Mouse (Mus musculus): ENCODE data around the gene Spata4. TPM values are rescaled to one million over a fixed set of nuclear protein-coding genes. Genes with fewer than 3 reads are reported as not detected.
"Not testable (repeated sequence)": the region's sequence is repeated elsewhere in the genome, so short reads cannot be mapped to it uniquely, and the experiment has no call there.

Gene Spata4
- total RNA-seq (2021), result under 1 TPM in 1 of 2 experiments, not detected in 1; 0.43 TPM

- peak; percentile 10 to 43 for DNase-seq (ENCODE audit: extremely low spot score in 1 of 2, low spot score in 2 of 2)
- intact Hi-C loops (cut with DNase I), result no loop called here
Observed at GRCm38 (mm10) chr8:54600671-54601251, at the start of gene Spata4. TSS of gene Spata4 (plus strand) at chr8:54600781.

GRCm38 (mm10) chr8:54554921-54555320 is 45.7 kb upstream of the Spata4 start:
- intact Hi-C loops (cut with DNase I), result loop anchor here (5.0 kb wide), 1 partner anchor 37 kb away; no protein-coding TSS in a partner anchor
- no peak for DNase-seq (ENCODE audit: extremely low spot score in 1 of 2, low spot score in 2 of 2)

GRCm38 (mm10) chr8:54562137-54562536 is 38.4 kb upstream of the Spata4 start:
- intact Hi-C loops (cut with DNase I), result no loop called here
- no peak for DNase-seq (ENCODE audit: extremely low spot score in 1 of 2, low spot score in 2 of 2)

- intact Hi-C loops (cut with DNase I), result no loop called here
- DNase-seq (ENCODE audit: extremely low spot score in 1 of 2, low spot score in 2 of 2), result no peak
Observed at GRCm38 (mm10) chr8:54565181-54565580, 35.4 kb upstream of the Spata4 start.

GRCm38 (mm10) chr8:54565603-54566260 is 34.8 kb upstream of the Spata4 start:
- intact Hi-C loops (cut with DNase I), result no loop called here

GRCm38 (mm10) chr8:54567168-54567567 is 33.4 kb upstream of the Spata4 start:
- intact Hi-C loops (cut with DNase I), result no loop called here
- DNase-seq (ENCODE audit: extremely low spot score in 1 of 2, low spot score in 2 of 2), result no peak

More at GRCm38 (mm10) chr8:54565603-54566260, 34.8 kb upstream of the Spata4 start:
- DNase-seq (ENCODE audit: extremely low spot score in 1 of 2, low spot score in 2 of 2), result no peak

- peak in 1 of 2 experiments; percentile 23 for DNase-seq (ENCODE audit: extremely low spot score in 1 of 2, low spot score in 2 of 2)
- intact Hi-C loops (cut with DNase I), result no loop called here
Observed at GRCm38 (mm10) chr8:54570618-54571609, 29.7 kb upstream of the Spata4 start.

- DNase-seq (ENCODE audit: extremely low spot score in 1 of 2, low spot score in 2 of 2), result no peak
- intact Hi-C loops (cut with DNase I), result no loop called here
Observed at GRCm38 (mm10) chr8:54581436-54581835, 19.1 kb upstream of the Spata4 start.

- intact Hi-C loops (cut with DNase I), result no loop called here
- DNase-seq (ENCODE audit: extremely low spot score in 1 of 2, low spot score in 2 of 2), result no peak
Observed at GRCm38 (mm10) chr8:54582886-54583285, 17.7 kb upstream of the Spata4 start.

- no peak for DNase-seq (ENCODE audit: extremely low spot score in 1 of 2, low spot score in 2 of 2)
- intact Hi-C loops (cut with DNase I), result loop anchor here (5.0 kb wide), 1 partner anchor 37 kb away; no protein-coding TSS in a partner anchor
Observed at GRCm38 (mm10) chr8:54594634-54595033, 5.9 kb upstream of the Spata4 start.

- no peak for DNase-seq (ENCODE audit: extremely low spot score in 1 of 2, low spot score in 2 of 2)
- intact Hi-C loops (cut with DNase I), result no loop called here
Observed at GRCm38 (mm10) chr8:54596051-54596450, 4.5 kb upstream of the Spata4 start.

GRCm38 (mm10) chr8:54596940-54597339 is 3.6 kb upstream of the Spata4 start:
- intact Hi-C loops (cut with DNase I), result no loop called here
- peak; percentile 34 to 40 for DNase-seq (ENCODE audit: extremely low spot score in 1 of 2, low spot score in 2 of 2)

GRCm38 (mm10) chr8:54597386-54597785 is 3.2 kb upstream of the Spata4 start:
- no peak for DNase-seq (ENCODE audit: extremely low spot score in 1 of 2, low spot score in 2 of 2)
- intact Hi-C loops (cut with DNase I), result no loop called here

GRCm38 (mm10) chr8:54603440-54603839 is 2.9 kb downstream of the Spata4 start:
- intact Hi-C loops (cut with DNase I), result no loop called here
- DNase-seq (ENCODE audit: extremely low spot score in 1 of 2, low spot score in 2 of 2), result no peak

- intact Hi-C loops (cut with DNase I), result no loop called here
- DNase-seq (ENCODE audit: extremely low spot score in 1 of 2, low spot score in 2 of 2), result no peak
Observed at GRCm38 (mm10) chr8:54609336-54609735, 8.8 kb downstream of the Spata4 start.

- intact Hi-C loops (cut with DNase I), result no loop called here
- no peak for DNase-seq (ENCODE audit: extremely low spot score in 1 of 2, low spot score in 2 of 2)
Observed at GRCm38 (mm10) chr8:54610238-54610637, 9.7 kb downstream of the Spata4 start.

- intact Hi-C loops (cut with DNase I), result not testable (repeated sequence)
Observed at GRCm38 (mm10) chr8:54616710-54617109, 16.1 kb downstream of the Spata4 start.

GRCm38 (mm10) chr8:54638634-54639033 is 38.1 kb downstream of the Spata4 start:
- intact Hi-C loops (cut with DNase I), result no loop called here
- DNase-seq (ENCODE audit: extremely low spot score in 1 of 2, low spot score in 2 of 2), result no peak

More at GRCm38 (mm10) chr8:54616710-54617109, 16.1 kb downstream of the Spata4 start:
- not testable (repeated sequence) for DNase-seq (ENCODE audit: extremely low spot score in 1 of 2, low spot score in 2 of 2)

Data from left cerebral cortex, postnatal 10 days (tissue).